Mouse (Mus musculus) WW6 (cell line): ENCODE results near the gene Rai14.
"Not testable (repeated sequence)": the region's sequence is repeated elsewhere in the genome, so short reads cannot be mapped to it uniquely, and the experiment has no call there.

Experiments used
- DNase-seq: peaks from one replicate; pipeline ENCODE4 v3.0.0-alpha.2; 2013; ENCODE audit warnings: low read depth, low spot score

Gene Rai14

GRCm38 (mm10) chr15:10535969-10536368 is 178.5 kb downstream of the Rai14 start:
- DNase-seq: no peak

- no peak for DNase-seq
Measured at GRCm38 (mm10) chr15:10534591-10534990, 179.8 kb downstream of the Rai14 start.

GRCm38 (mm10) chr15:10533361-10533760 is 181.1 kb downstream of the Rai14 start:
- not testable (repeated sequence) for DNase-seq

GRCm38 (mm10) chr15:10531352-10531751 is 183.1 kb downstream of the Rai14 start:
- DNase-seq: no peak

GRCm38 (mm10) chr15:10525896-10526295 is 188.5 kb downstream of the Rai14 start:
- DNase-seq: no peak
